Mouse (Mus musculus): Measurements from ENCODE around the gene Pole2. TPM values are rescaled to one million over a fixed set of nuclear protein-coding genes. Genes with fewer than 3 reads are reported as not detected.

The Pole2 gene
- polyA plus RNA-seq, 1 experiment, result 4.2 TPM

DNA sequence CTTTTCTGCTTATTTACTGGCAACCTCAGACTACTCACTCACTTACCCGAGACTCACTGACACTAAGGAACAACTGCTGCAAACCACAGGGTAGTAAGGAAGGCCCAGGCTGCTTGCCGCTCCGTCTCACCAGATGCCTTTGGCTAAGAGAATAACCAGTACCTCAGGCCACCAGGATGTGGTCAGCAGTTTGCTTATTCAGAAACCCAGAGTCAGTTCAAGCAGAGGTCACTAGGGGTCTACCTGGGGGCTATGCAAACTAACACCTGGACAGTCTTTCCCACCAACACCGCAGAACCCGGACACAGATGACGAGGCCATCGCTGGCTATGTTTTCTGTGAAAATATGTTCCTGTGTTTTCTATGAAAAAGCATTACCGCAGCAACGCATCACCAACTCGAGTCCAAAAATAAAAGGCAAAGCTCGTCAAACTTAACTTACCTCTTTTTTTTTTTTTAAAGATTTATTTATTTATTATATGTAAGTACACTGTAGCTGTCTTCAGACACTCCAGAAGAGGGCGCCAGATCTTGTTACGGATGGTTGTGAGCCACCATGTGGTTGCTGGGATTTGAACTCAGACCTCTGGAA lies 14.7 kb downstream of the Pole2 start:
- DNase-seq (ENCODE audit: low read depth in 1 of 2, low spot score in 2 of 2), result no peak
- Histone ChIP-seq H3K27ac (ENCODE audit: insufficient read depth, low read length) (no peak overlapping the region), H3K4me1 (ENCODE audit: control insufficient read depth, insufficient read depth, insufficient read length) (no peaks in the 10 kb centered on the region), H3K27me3 (ENCODE audit: control insufficient read depth, insufficient read depth, low read length) (no peaks in the 10 kb centered on the region), H3K36me3 (ENCODE audit: control insufficient read depth, insufficient read depth, low read length) (no peaks in the 10 kb centered on the region; the same call in 1 of the 2 replicates), H3K4me3 (ENCODE audit: extremely low read depth, insufficient read depth, insufficient read length) (no peak overlapping the region)
- no peak for TF ChIP-seq CTCF (IDR thresholded peaks at IDR 0.05; ENCODE audit: extremely low read depth, insufficient read depth, insufficient read length, insufficient replicate concordance)
- no peak for TF ChIP-seq POLR2A (IDR thresholded peaks at IDR 0.05; ENCODE audit: low read depth, low read length)
- WGBS, result 90% methylated on average over 13 of the region's 13 CpGs

DNA sequence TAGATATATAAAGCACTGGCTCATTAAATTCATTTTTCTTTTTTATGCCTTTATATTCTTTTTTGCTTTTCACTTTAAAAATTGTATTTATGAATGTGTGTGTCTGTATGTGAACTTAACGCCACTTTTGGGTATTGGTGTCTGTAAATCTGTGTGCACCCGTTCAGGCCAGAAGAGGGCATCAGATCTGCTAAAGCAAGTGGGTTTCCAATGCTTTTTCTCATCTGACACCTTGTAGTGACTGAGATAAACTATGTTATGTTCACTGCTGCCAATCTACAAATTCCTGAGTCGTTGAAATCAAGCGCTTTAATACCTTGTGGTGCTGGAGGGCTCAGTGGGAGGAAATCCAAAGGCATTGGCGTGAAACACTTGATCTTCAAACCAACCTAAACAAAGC lies 16.9 kb downstream of the Pole2 start:
- no peaks in the 10 kb centered on the region; the same call in 1 of the 2 replicates for H3K36me3 ChIP-seq (ENCODE audit: control insufficient read depth, insufficient read depth, low read length)
- WGBS, result 78% methylated on average over 5 of the region's 5 CpGs
- H3K4me1 ChIP-seq (ENCODE audit: control insufficient read depth, insufficient read depth, insufficient read length), result no peaks in the 10 kb centered on the region
- no peak for DNase-seq (ENCODE audit: low read depth in 1 of 2, low spot score in 2 of 2)
- H3K4me3 ChIP-seq (ENCODE audit: extremely low read depth, insufficient read depth, insufficient read length), result no peak overlapping the region
- no peaks in the 10 kb centered on the region for H3K27me3 ChIP-seq (ENCODE audit: control insufficient read depth, insufficient read depth, low read length)
- TF ChIP-seq CTCF (IDR thresholded peaks at IDR 0.05; ENCODE audit: extremely low read depth, insufficient read depth, insufficient read length, insufficient replicate concordance) (no peak), POLR2A (IDR thresholded peaks at IDR 0.05; ENCODE audit: low read depth, low read length) (no peak)
- no peak overlapping the region for H3K27ac ChIP-seq (ENCODE audit: insufficient read depth, low read length)

- H3K36me3 ChIP-seq (ENCODE audit: control insufficient read depth, insufficient read depth, low read length), result no peaks in the 10 kb centered on the region; the same call in 1 of the 2 replicates
- no peak overlapping the region for H3K27ac ChIP-seq (ENCODE audit: insufficient read depth, low read length)
- H3K4me3 ChIP-seq (ENCODE audit: extremely low read depth, insufficient read depth, insufficient read length), result no peak overlapping the region
- DNase-seq (ENCODE audit: low read depth in 1 of 2, low spot score in 2 of 2), result no peak
- TF ChIP-seq CTCF (IDR thresholded peaks at IDR 0.05; ENCODE audit: extremely low read depth, insufficient read depth, insufficient read length, insufficient replicate concordance) (no peak), POLR2A (IDR thresholded peaks at IDR 0.05; ENCODE audit: low read depth, low read length) (no peak)
- 96% methylated on average over 18 of the region's 18 CpGs for WGBS
- H3K27me3 ChIP-seq (ENCODE audit: control insufficient read depth, insufficient read depth, low read length), result no peaks in the 10 kb centered on the region
- no peaks in the 10 kb centered on the region for H3K4me1 ChIP-seq (ENCODE audit: control insufficient read depth, insufficient read depth, insufficient read length)
Observed at GRCm38 (mm10) chr12:69210056-69210979, 17.7 kb downstream of the Pole2 start.

DNA sequence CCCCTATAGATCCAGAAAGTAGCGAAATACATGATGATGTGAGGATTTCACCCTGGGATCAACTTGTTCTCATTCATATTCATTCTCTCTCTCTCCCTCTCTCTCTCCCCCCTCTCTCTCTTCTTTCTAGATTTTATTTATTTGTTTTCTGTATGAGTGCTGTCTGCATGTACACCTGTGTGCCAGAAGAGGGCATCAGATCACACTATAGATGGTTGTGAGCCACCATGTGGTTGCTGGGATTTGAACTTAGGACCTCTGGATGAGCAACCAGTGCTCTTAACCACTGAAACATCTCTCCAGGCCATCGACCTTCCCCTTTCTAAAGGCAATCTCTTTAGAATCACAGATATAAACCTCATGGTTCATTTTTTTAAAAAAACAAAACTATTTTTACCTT lies 19.5 kb downstream of the Pole2 start:
- no peak for DNase-seq (ENCODE audit: low read depth in 1 of 2, low spot score in 2 of 2)
- Histone ChIP-seq H3K27ac (ENCODE audit: insufficient read depth, low read length) (no peak overlapping the region), H3K27me3 (ENCODE audit: control insufficient read depth, insufficient read depth, low read length) (no peaks in the 10 kb centered on the region), H3K4me1 (ENCODE audit: control insufficient read depth, insufficient read depth, insufficient read length) (no peaks in the 10 kb centered on the region), H3K4me3 (ENCODE audit: extremely low read depth, insufficient read depth, insufficient read length) (no peak overlapping the region), H3K36me3 (ENCODE audit: control insufficient read depth, insufficient read depth, low read length) (no peaks in the 10 kb centered on the region; the same call in 1 of the 2 replicates)
- no peak for TF ChIP-seq CTCF (IDR thresholded peaks at IDR 0.05; ENCODE audit: extremely low read depth, insufficient read depth, insufficient read length, insufficient replicate concordance)
- no peak for TF ChIP-seq POLR2A (IDR thresholded peaks at IDR 0.05; ENCODE audit: low read depth, low read length)
- WGBS, result 90% methylated on average over 2 of the region's 2 CpGs

DNA sequence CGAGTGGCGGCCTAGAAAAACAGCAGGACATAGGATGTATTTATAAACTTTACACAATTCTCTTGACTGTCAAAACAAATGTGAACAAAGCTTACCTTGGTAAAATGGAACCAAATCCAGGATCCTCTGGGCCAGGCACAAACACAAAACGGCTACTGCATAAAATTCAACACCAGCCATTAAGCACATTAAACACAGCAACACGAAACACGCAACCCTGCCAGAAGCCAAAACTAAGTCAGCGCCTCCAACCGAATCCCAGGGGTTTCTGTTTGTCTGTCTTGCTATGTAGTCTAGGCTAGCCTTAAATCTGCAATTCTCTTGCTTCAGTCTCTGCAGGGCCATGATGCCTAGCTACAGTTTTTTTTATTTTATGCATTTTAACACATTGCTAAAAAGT lies 20.1 kb downstream of the Pole2 start:
- no peak for TF ChIP-seq CTCF (IDR thresholded peaks at IDR 0.05; ENCODE audit: extremely low read depth, insufficient read depth, insufficient read length, insufficient replicate concordance)
- no peak for TF ChIP-seq POLR2A (IDR thresholded peaks at IDR 0.05; ENCODE audit: low read depth, low read length)
- H3K36me3 ChIP-seq (ENCODE audit: control insufficient read depth, insufficient read depth, low read length), result peaks cover 2% of the 10 kb centered on the region; the same call in 1 of the 2 replicates
- no peak overlapping the region for H3K4me3 ChIP-seq (ENCODE audit: extremely low read depth, insufficient read depth, insufficient read length)

DNA sequence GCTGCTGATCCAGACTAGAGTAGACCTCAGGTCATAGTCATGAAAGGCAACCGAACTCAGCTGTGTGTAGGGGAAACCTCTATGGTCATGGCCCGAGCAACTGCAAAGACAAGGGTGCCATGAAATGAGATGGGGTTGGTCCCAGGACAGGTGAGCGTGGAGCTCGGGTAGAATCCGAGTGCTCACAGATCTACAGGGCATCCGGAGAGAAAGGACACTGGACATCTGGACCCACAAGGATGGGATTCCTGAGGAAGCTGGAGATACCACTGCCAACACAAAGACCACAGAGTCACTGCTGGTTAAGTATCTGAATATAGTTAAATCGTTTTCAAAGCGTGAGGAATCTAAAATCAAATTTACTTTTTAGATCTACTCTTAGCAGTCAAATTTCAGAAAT lies 20.6 kb downstream of the Pole2 start:
- Histone ChIP-seq H3K27me3 (ENCODE audit: control insufficient read depth, insufficient read depth, low read length) (no peaks in the 10 kb centered on the region), H3K36me3 (ENCODE audit: control insufficient read depth, insufficient read depth, low read length) (peaks cover 3% of the 10 kb centered on the region), H3K4me3 (ENCODE audit: extremely low read depth, insufficient read depth, insufficient read length) (no peak overlapping the region), H3K4me1 (ENCODE audit: control insufficient read depth, insufficient read depth, insufficient read length) (no peaks in the 10 kb centered on the region), H3K27ac (ENCODE audit: insufficient read depth, low read length) (no peak overlapping the region)
- TF ChIP-seq CTCF (IDR thresholded peaks at IDR 0.05; ENCODE audit: extremely low read depth, insufficient read depth, insufficient read length, insufficient replicate concordance) (no peak), POLR2A (IDR thresholded peaks at IDR 0.05; ENCODE audit: low read depth, low read length) (no peak)
- 94% methylated on average over 8 of the region's 8 CpGs for WGBS
- no peak for DNase-seq (ENCODE audit: low read depth in 1 of 2, low spot score in 2 of 2)

More for the DNA sequence above, 20.1 kb downstream of the Pole2 start:
- Histone ChIP-seq H3K4me1 (ENCODE audit: control insufficient read depth, insufficient read depth, insufficient read length) (no peaks in the 10 kb centered on the region), H3K27me3 (ENCODE audit: control insufficient read depth, insufficient read depth, low read length) (no peaks in the 10 kb centered on the region), H3K27ac (ENCODE audit: insufficient read depth, low read length) (no peak overlapping the region)
- WGBS, result 96% methylated on average over 7 of the region's 7 CpGs
- DNase-seq (ENCODE audit: low read depth in 1 of 2, low spot score in 2 of 2), result no peak
